Mouse (Mus musculus) heart, postnatal 0 days (tissue): ENCODE results near the gene Efcab12. TPM values are rescaled to one million over a fixed set of nuclear protein-coding genes. Genes with fewer than 3 reads are reported as not detected.

Source experiments
- ATAC-seq: fragments of 200-750 bp; cut with Nextera tagmentation; 2 replicates; pipeline ENCODE4 v1.8.0; 2017; ENCODE audit warnings: low read depth, moderate number of reproducible peaks, moderate library complexity; ENCODE audit not compliant: insufficient read depth
- DNase-seq: peaks from one replicate; pipeline ENCODE4 v3.0.0-alpha.2; 2016; ENCODE audit warnings: low spot score
- H3K27ac ChIP-seq: fragments of 300-500 bp; sonication (generic); 2 replicates; pipeline ENCODE4 v1.5.1; 2014; ENCODE audit warnings: low read depth, mild to moderate bottlenecking
- H3K27me3 ChIP-seq: fragments of 300-500 bp; sonication (generic); 2 replicates; pipeline ENCODE4 v1.6.1; 2014; ENCODE audit warnings: low read length, mixed read lengths; ENCODE audit not compliant: control insufficient read depth, insufficient read depth
- H3K36me3 ChIP-seq: fragments of 300-500 bp; sonication (generic); replicated peaks from 2 replicates; pipeline ENCODE4 v1.6.1; 2014; ENCODE audit warnings: low read length, mixed read lengths; ENCODE audit not compliant: control insufficient read depth, insufficient read depth
- H3K4me1 ChIP-seq: fragments of 300-500 bp; sonication (generic); 2 replicates; pipeline ENCODE4 v1.6.1; 2014; ENCODE audit warnings: antibody characterized with exemption; ENCODE audit not compliant: control insufficient read depth, insufficient read depth
- H3K4me2 ChIP-seq: fragments of 300-500 bp; sonication (generic); 2 replicates; pipeline ENCODE4 v1.6.1; 2014; ENCODE audit warnings: low read depth, mild to moderate bottlenecking, low read length, moderate library complexity
- H3K4me3 ChIP-seq: fragments of 300-500 bp; sonication (generic); 2 replicates; pipeline ENCODE4 v1.5.1; 2014; ENCODE audit warnings: low read depth, low read length
- H3K9ac ChIP-seq: fragments of 300-500 bp; sonication (generic); replicated peaks from 2 replicates; pipeline ENCODE4 v1.6.1; 2014; ENCODE audit warnings: low read depth, low read length, mixed read lengths
- H3K9me3 ChIP-seq: fragments of 300-500 bp; sonication (generic); replicated peaks from 2 replicates; pipeline ENCODE4 v1.6.1; 2016; ENCODE audit warnings: low read length; ENCODE audit not compliant: control insufficient read depth
- CTCF ChIP-seq: IDR thresholded peaks from 2 replicates; pipeline ENCODE4 v1.5.1; 2016; ENCODE audit warnings: antibody characterized with exemption, control low read depth, low read depth
- EP300 ChIP-seq: IDR thresholded peaks from 2 replicates; pipeline ENCODE4 v1.6.1; 2016; ENCODE audit warnings: antibody characterized with exemption, low read depth
- WGBS: fragments of 180-500 bp; shearing (Covaris S2); extraction: QIAGEN DNeasy Blood & Tissue Kit; methylation state at CpG from one replicate; pipeline ENCODE4 v1.1.7; 2014; 5-methylcytosine and 5-hydroxymethylcytosine counted together
- microRNA-seq: library from miRNA; unstranded; fragments of <30 nt; microRNA quantifications from one replicate; pipeline ENCODE4, GENCODE M21; 2016
- polyA plus RNA-seq: library from polyadenylated mRNA; unstranded; fragments of >200 nt; fragmentation: Nextera tagmentation; extraction: Ambion mirVana; gene quantifications from 2 replicates; pipeline ENCODE4 v1.2.1, GENCODE M21; 2015
- total RNA-seq: library from RNA; depleted of rRNA; stranded (reverse); fragments of >200 nt; gene quantifications from 2 replicates; pipeline ENCODE4 v1.2.3, GENCODE M21; 2014; ENCODE audit warnings: low replicate concordance; rRNA removed

The Efcab12 gene
- total and polyA plus RNA-seq, 2 experiments from 2014 or later, result 0.30 TPM; not detected in 1

DNA sequence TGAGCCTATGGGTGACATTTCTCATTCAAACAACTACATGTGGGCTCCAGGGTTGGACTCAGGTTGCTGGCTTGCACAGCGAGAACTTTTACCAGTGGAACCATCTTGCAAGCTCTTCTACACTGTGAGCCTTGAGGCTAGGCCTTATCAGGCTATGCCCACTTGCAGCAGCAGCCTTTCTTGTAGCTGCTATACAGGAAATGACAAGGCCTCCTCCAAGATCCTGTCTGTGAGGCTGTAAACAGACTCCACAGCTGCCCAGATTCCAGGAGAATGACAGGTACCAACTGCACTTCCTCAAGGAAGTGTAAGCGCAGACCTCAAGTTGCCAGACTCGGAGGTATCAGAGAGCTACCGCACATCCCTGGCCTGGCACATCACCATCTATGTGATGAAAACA is 70.0 kb downstream of the Efcab12 start:
- H3K9ac ChIP-seq, result no peak overlapping the region
- 73% methylated on average over 4 of the region's 4 CpGs for WGBS
- no peak overlapping the region for H3K4me2 ChIP-seq
- no peak for ATAC-seq
- H3K4me1 ChIP-seq, result peaks cover 8% of the 10 kb centered on the region
- no peak for TF ChIP-seq CTCF
- TF ChIP-seq EP300, result no peak
- DNase-seq, result no peak
- H3K9me3 ChIP-seq, result no peaks in the 10 kb centered on the region
- peak overlapping the region; percentile 46; the same call in 1 of the 2 replicates for H3K27ac ChIP-seq
- no peaks in the 10 kb centered on the region for H3K36me3 ChIP-seq
- H3K27me3 ChIP-seq, result no peaks in the 10 kb centered on the region
- H3K4me3 ChIP-seq, result no peak overlapping the region

DNA sequence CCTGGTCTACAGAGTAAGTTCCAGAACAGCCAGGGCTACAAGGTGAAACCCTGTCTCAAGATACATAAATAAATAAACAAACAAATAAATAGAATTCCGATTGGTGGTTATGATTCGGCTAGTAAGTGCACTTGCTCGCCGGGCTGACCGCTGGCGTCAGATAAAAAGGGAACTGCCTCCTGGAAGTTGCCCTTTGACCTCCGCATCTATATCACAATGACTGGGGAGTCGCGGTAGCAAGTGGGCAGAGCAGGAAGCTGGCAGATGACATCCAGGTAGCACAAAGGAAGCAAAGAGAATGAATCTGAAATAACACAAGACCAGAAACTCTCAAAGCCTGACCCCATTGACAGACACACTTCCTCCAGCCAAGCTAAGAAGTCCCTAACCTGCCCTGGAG is 70.9 kb downstream of the Efcab12 start:
- ATAC-seq (no peak), DNase-seq (no peak)
- 62% methylated on average over 9 of the region's 9 CpGs for WGBS
- H3K9ac ChIP-seq, result no peak overlapping the region
- TF ChIP-seq CTCF, result no peak
- no peak for TF ChIP-seq EP300
- peaks cover 13% of the 10 kb centered on the region for H3K4me1 ChIP-seq
- no peaks in the 10 kb centered on the region for H3K36me3 ChIP-seq
- no peak overlapping the region for H3K4me3 ChIP-seq
- H3K4me2 ChIP-seq, result no peak overlapping the region
- no peaks in the 10 kb centered on the region for H3K9me3 ChIP-seq
- 0 out of 2 replicates have a peak overlapping the region, but pooled peaks have one; percentile 46 for H3K27ac ChIP-seq
- no peaks in the 10 kb centered on the region for H3K27me3 ChIP-seq

DNA sequence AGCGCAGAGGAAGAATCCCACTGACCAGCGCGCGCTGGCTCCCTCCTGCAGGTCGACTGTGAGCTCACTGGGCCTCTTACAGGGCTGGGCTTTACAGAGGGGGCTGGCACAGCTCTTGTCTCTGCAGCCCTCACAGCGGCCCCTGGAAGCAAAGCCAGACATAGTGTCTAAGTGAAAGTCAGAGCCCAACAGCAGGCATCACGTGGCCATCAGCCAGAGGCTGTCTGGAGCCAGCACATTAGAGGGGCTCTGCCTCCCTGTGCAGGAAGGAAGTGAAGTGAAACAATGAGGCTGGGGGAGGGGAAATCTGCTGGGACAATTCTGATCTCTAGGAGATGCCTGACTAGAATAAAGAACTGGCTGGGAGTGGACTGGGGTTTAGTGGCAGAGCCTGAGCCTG is 74.0 kb downstream of the Efcab12 start:
- Histone ChIP-seq H3K9me3 (no peaks in the 10 kb centered on the region), H3K27me3 (no peaks in the 10 kb centered on the region), H3K4me2 (peak overlapping the region; percentile 47), H3K36me3 (no peaks in the 10 kb centered on the region), H3K27ac (peak overlapping the region; percentile 82), H3K4me1 (peaks cover 17% of the 10 kb centered on the region), H3K9ac (peak overlapping the region; percentile 16; the same call in 1 of the 2 replicates), H3K4me3 (peak overlapping the region; percentile 4; the same call in 1 of the 2 replicates)
- WGBS, result 3% methylated on average over 7 of the region's 7 CpGs
- DNase-seq (peak; percentile 88), ATAC-seq (peak; percentile 95)
- peak; percentile 71; the same call in 1 of the 2 replicates for TF ChIP-seq EP300
- peak; percentile 20; the same call in 1 of the 2 replicates for TF ChIP-seq CTCF

DNA sequence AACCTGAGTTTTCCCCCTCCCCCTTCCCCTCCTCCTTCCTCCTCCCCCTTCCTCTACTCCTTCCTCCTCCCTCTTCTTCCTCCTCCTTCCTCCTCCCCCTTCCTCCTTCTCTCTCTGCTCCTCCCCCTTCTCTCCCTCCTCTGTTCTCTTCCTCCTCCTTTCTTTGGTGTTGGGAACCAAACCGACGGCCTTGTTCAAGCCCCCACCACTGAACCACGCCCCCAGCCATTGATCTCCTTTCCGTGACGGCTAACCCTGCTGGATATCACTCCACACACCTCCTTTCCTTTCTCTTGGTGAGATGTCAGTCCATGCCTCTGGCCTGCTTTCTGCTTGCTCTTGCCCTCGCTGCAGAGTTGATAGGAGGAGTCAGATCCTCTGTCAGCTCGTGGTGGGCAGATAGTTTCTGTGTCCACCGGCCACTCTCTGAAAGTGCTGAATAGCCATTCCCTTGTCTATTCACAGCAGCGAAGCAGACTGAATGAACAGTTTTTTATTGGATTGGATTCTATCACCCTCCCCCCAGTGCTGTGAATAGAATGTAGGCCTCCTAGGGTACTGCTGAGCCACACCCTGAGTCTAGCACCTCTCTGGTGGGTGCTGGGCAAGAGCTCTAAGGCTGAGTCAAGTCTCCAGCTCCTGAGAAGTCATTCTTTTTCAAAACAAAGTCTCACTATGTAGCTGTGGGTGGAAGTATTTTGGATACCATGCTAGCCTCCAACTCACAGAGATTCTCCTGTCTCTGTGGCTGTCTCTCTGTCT is 76.0 kb downstream of the Efcab12 start, which contains the start of gene Tmem40:
TSS of gene Tmem40 (minus strand) at position 416 of the 762 bp plus-strand sequence.
- Histone ChIP-seq H3K9ac (no peak within 1 kb of the TSS), H3K4me1 (peaks cover 17% of the 10 kb centered on the region), H3K27me3 (no peaks in the 10 kb centered on the region), H3K36me3 (no peaks in the 10 kb centered on the region), H3K4me2 (no peak within 1 kb of the TSS; the same call in 1 of the 2 replicates), H3K27ac (peak within 1 kb of the TSS; percentile 61), H3K4me3 (no peak within 1 kb of the TSS), H3K9me3 (no peaks in the 10 kb centered on the region)
- no peak for DNase-seq
- ATAC-seq, result no peak
- TF ChIP-seq EP300 (no peak), CTCF (no peak)
- WGBS, result 7% methylated on average over 9 of the region's 9 CpGs

DNA sequence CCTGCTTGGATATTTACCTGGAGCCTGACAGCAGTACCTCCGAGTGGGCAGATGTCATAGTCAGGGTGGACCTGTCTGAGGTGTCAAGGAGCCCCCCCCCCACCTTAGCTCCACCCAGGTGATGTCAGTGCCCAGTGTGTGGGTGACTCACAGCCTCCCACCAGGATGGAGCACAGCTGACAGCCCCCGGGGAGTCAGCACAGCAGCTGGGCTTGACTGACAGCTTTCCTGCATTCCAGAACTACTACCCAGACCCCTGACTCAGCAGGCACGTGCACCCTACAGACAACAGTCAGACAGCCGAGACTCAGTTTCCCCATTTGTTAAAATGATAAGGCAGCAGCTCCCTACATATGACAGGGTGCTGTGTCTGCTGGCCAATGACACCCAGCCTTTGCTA is 77.2 kb downstream of the Efcab12 start:
- WGBS, result 37% methylated on average over 4 of the region's 4 CpGs
- Histone ChIP-seq H3K9me3 (no peaks in the 10 kb centered on the region), H3K4me2 (no peak overlapping the region), H3K27ac (no peak overlapping the region), H3K9ac (no peak overlapping the region), H3K4me1 (peaks cover 17% of the 10 kb centered on the region), H3K4me3 (no peak overlapping the region), H3K27me3 (no peaks in the 10 kb centered on the region), H3K36me3 (no peaks in the 10 kb centered on the region)
- DNase-seq (no peak), ATAC-seq (no peak)
- TF ChIP-seq CTCF (no peak), EP300 (no peak)

Small RNA genes lying within 50 kb of the gene (microRNA-seq; reads per million reads assigned to microRNA genes)
- gene Mir7660, result 0.54 reads per million

Other genes with a start within 250 kb of the Efcab12 start
- gene Mkrn2os, start 245.8 kb downstream of the Efcab12 start, total RNA-seq, result not detected in 2 replicates
- 0.37 and 0.44 TPM in 2 replicates for gene Mkrn2os, start 245.8 kb downstream of the Efcab12 start, polyA plus RNA-seq
- 17.9 and 71.3 TPM in 2 replicates for gene Mkrn2, start 236.5 kb downstream of the Efcab12 start, total RNA-seq
- 29.6 and 31.3 TPM in 2 replicates for gene Mkrn2, start 236.5 kb downstream of the Efcab12 start, polyA plus RNA-seq
- 182 and 204 TPM in 2 replicates for gene Raf1, start 161.8 kb downstream of the Efcab12 start, total RNA-seq
- gene Raf1, start 161.8 kb downstream of the Efcab12 start, polyA plus RNA-seq, result 72.3 and 80.6 TPM in 2 replicates
- 0.23 and 2.3 TPM in 2 replicates for gene Tmem40, start 76.0 kb downstream of the Efcab12 start, total RNA-seq
- 0.26 and 0.40 TPM in 2 replicates for gene Tmem40, start 76.0 kb downstream of the Efcab12 start, polyA plus RNA-seq
- gene Cand2, start 63.9 kb downstream of the Efcab12 start, total RNA-seq, result 50.9 and 56.5 TPM in 2 replicates
- 29.2 and 30.0 TPM in 2 replicates for gene Cand2, start 63.9 kb downstream of the Efcab12 start, polyA plus RNA-seq
- gene Rpl32, start 29.7 kb downstream of the Efcab12 start, total RNA-seq, result 1,019 and 1,034 TPM in 2 replicates
- 1,074 and 1,115 TPM in 2 replicates for gene Rpl32, start 29.7 kb downstream of the Efcab12 start, polyA plus RNA-seq
- gene Mbd4, start 15.0 kb upstream of the Efcab12 start, total RNA-seq, result 1.2 and 1.5 TPM in 2 replicates
- 3.4 and 4.8 TPM in 2 replicates for gene Mbd4, start 15.0 kb upstream of the Efcab12 start, polyA plus RNA-seq
- 17.8 and 25.8 TPM in 2 replicates for gene Ift122, start 15.1 kb upstream of the Efcab12 start, total RNA-seq
- gene Ift122, start 15.1 kb upstream of the Efcab12 start, polyA plus RNA-seq, result 13.3 and 13.5 TPM in 2 replicates
- gene Rho, start 93.3 kb upstream of the Efcab12 start, total RNA-seq, result 1.3 TPM in 1 of 2 replicates, not detected in the other
- gene Rho, start 93.3 kb upstream of the Efcab12 start, polyA plus RNA-seq, result 0.04 TPM in 1 of 2 replicates, not detected in the other
- not detected in 2 replicates for gene H1foo, start 106.5 kb upstream of the Efcab12 start, total RNA-seq
- gene H1foo, start 106.5 kb upstream of the Efcab12 start, polyA plus RNA-seq, result not detected in 2 replicates
- 82.4 and 166 TPM in 2 replicates for gene Plxnd1, start 156.6 kb upstream of the Efcab12 start, total RNA-seq
- gene Plxnd1, start 156.6 kb upstream of the Efcab12 start, polyA plus RNA-seq, result 28.1 and 37.7 TPM in 2 replicates